Mouse (Mus musculus) G1E-ER4 (cell line): ENCODE measurements around the gene Sept8. TPM values are rescaled to one million over a fixed set of nuclear protein-coding genes. Genes with fewer than 3 reads are reported as not detected.

Experiments
- GATA1 ChIP-seq: IDR thresholded peaks from one replicate; pipeline ENCODE4 v1.8.0; 2012; ENCODE audit warnings: low read length, inconsistent platforms
- polyA plus RNA-seq: library from polyadenylated mRNA; stranded (reverse); fragments of >175 nt; gene quantifications from 2 replicates; pipeline ENCODE4 v1.2.3, GENCODE M21; 2012

Gene Sept8
- polyA plus RNA-seq, 1 experiment, result 239 TPM

GRCm38 (mm10) chr11:53510351-53510750 lies 8.7 kb upstream of the Sept8 start:
- no peak for TF ChIP-seq GATA1

GRCm38 (mm10) chr11:53516775-53517627 lies 2.1 kb upstream of the Sept8 start:
- TF ChIP-seq GATA1, result no peak

DNA sequence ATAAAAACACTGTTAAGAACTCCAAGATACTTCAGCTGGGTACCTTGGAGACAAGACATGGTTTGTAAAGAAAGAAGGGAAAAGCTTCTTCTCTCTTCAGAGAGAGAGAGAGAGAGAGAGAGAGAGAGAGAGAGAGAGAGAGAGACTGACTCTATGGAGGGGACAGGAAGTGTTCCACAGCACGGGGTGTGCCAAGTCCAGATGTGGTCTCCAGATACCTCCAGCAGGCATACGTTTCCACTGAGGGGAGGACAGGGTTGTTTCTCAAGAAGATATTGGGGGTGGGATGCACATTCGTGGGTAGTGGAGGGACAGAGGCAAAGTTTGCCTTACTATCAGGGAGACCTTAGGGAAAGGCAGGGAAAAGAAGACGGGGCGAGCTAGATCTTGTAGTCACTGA lies 298 bp upstream of the Sept8 start:
- TF ChIP-seq GATA1, result no peak

GRCm38 (mm10) chr11:53520122-53520978 lies 1.3 kb downstream of the Sept8 start:
- no peak for TF ChIP-seq GATA1

DNA sequence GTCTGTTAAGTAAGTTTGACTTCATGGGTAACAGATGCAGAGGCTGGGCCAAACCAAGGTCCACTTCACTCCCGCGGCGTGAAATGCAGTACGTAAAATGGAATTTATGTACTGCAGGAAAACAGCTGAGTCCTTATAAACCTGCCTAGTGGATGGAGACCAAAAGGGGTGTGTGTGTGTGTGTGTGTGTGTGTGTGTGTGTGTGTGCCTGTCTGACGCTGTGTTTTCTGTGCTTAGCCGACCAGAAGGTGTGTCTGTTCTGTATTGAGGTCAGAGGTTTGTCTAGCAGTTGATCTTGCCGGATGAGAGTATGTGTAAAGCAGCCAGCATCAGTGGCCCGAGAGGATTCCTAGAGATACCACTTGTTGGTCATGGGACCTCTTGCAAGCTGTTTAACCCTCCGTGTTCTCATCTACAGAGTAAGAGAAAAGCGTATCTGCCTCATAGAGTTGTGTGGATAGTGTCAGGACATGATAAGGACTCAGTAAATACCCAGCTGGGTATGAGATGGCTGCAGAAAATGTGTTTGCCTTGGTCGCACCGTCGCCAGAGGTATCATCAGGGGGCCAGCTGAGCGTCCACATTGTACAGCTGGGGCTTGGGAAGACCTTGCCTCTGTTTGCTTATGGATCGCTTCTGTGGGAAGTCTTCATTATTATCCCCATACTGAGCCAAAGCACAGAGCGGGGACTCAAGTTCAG lies 2.2 kb downstream of the Sept8 start:
- TF ChIP-seq GATA1, result peak; percentile 52

- TF ChIP-seq GATA1, result no peak
These were observed 2.7 kb downstream of the Sept8 start for GRCm38 (mm10) chr11:53521821-53522131.

- no peak for TF ChIP-seq GATA1
These were observed 3.3 kb downstream of the Sept8 start for GRCm38 (mm10) chr11:53522362-53522761.

GRCm38 (mm10) chr11:53522930-53523329 lies 3.9 kb downstream of the Sept8 start:
- no peak for TF ChIP-seq GATA1

DNA sequence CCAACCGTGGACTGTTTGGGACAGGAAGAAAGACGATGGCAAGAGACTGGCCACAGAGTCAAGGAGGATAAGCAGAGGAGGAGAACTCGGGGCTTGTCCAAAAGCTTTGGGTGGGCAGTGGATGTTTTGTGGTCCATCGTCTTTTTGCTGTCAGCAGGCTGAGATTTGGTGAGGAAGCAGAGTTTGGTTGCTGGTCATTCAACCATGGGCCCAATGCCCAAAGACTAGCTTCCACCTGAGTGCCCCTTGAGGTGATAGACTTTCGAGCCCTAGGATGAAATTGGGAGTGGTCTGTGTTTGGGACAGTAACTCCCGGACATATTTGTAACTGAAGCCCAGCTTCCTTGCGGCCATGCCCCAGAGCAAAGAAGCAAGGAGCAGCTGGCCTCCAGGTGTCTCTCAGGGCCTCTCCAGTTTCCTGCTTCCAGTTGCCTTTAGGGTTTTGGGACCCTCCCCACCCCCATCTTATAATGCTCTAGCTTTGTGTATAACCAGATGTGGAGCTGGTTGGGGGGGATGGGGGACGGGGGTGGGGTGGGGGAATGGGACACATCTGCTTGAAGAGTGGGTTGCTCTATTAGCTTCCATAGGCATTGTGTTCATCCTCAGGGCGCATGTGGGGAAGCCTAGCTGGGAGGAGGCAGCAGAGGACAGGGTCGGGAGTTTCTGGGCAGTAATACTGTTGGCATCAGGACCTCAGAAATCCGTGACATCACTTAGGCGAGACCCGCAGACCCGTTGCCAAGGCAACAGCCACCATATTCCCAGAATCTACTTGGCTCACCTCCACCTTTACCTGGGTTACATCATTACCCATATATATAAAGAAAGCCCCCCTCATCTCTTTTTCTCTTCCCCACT lies 4.7 kb downstream of the Sept8 start:
- no peak for TF ChIP-seq GATA1

DNA sequence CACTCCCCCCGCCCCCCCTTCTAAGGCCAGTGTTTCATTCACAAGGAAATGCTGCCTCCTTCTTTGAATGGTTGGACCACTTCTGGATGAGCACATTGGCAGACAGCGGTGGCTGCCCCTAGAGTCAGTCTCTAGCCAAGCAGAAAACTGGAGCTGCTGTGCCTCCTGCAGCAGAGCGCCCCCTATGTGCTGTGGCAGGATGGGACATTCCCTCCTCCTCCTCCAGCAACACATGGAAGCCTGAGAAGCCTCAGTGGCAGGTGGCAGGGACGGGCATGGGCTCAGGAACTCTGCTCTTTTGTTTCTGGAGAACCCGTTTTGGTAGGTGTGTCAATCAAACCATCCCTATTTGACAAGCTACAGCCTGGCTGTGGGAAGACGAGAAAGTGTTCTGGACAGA lies 5.8 kb downstream of the Sept8 start:
- no peak for TF ChIP-seq GATA1

DNA sequence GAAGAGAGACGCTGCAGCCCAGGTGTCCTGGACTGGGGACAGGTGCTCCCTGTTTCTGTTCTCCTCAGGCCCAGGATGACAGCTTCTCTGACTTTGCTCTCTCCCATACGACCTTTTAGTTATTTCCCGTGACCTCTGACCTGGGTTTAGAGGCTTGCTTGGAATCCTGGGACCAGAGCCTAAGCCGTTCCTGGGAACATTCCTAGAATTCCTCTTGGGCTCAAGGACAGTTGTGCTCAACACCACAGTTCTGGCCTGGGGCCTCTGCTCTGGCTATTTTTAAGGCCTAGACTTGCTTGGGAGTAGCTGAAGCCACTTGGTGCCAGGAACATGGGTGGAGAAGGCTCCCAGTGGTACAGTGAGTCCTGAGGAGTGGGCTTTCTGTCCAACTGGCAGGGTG lies 6.4 kb downstream of the Sept8 start:
- TF ChIP-seq GATA1, result no peak

GRCm38 (mm10) chr11:53528397-53529252 lies 9.6 kb downstream of the Sept8 start:
- TF ChIP-seq GATA1, result no peak

DNA sequence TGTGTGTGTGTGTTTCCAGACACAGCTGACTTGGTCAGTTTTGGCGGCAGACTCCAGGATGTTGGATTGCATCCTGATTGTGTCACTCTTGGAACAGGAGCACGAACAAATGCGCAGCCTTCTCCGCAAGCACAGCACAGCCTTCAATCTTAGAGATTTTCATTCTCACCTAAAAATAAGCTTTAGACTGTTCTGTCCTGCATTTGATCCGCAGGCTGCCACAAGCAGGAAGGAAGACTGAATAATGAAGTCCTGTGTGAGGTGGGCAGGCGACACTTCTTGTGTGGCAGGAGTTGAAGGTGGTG lies 10.1 kb downstream of the Sept8 start:
- no peak for TF ChIP-seq GATA1

- no peak for TF ChIP-seq GATA1
These were observed 10.9 kb downstream of the Sept8 start for GRCm38 (mm10) chr11:53530001-53530400.
